Mouse (Mus musculus) ES-E14 (cell line): ENCODE data around the gene Samd1. TPM values are rescaled to one million over a fixed set of nuclear protein-coding genes. Genes with fewer than 3 reads are reported as not detected.
A peak's percentile ranks its signal among the peaks of the same experiment; 100 is the strongest.

Experiments used
- DNase-seq: peaks from one replicate; pipeline ENCODE4 v3.0.0-alpha.2; 2013; ENCODE audit warnings: low read depth, low spot score
- H3K27ac ChIP-seq: 2 replicates; pipeline ENCODE4 v1.5.1; 2012; ENCODE audit warnings: low read depth, mild to moderate bottlenecking, low read length, moderate library complexity, mixed read lengths; ENCODE audit not compliant: poor library complexity, insufficient read depth, severe bottlenecking
- H3K36me3 ChIP-seq: 2 replicates; pipeline ENCODE4 v1.6.1; 2012; ENCODE audit warnings: mild to moderate bottlenecking, low read length, moderate library complexity, mixed read lengths; ENCODE audit not compliant: control insufficient read depth, poor library complexity, insufficient read depth, severe bottlenecking
- H3K4me1 ChIP-seq, 2 experiments: fragments of 150-350 bp in 1 of 2; sonication (generic) in 1 of 2; 2 replicates each; pipeline ENCODE4 v1.6.1; 2012; ENCODE audit warnings: low read length in 2 of 2, mild to moderate bottlenecking in 1 of 2, mixed read lengths in 1 of 2; ENCODE audit not compliant: control insufficient read depth in 2 of 2, insufficient read depth in 2 of 2, poor library complexity in 1 of 2
- H3K4me3 ChIP-seq, 2 experiments: fragments of 150-350 bp in 1 of 2; sonication (generic) in 1 of 2; 2 replicates each; pipeline ENCODE4 v1.5.1; 2012; ENCODE audit warnings: low read length in 2 of 2, low read depth in 1 of 2, mild to moderate bottlenecking in 1 of 2, mixed read lengths in 1 of 2; ENCODE audit not compliant: insufficient read depth in 1 of 2, poor library complexity in 1 of 2, severe bottlenecking in 1 of 2
- H3K9ac ChIP-seq: 2 replicates; pipeline ENCODE4 v1.6.1; 2012; ENCODE audit warnings: low read depth, mild to moderate bottlenecking, low read length, mixed read lengths; ENCODE audit not compliant: poor library complexity, insufficient read depth, severe bottlenecking
- H3K9me3 ChIP-seq: fragments of 150-350 bp; sonication (generic); 2 replicates; pipeline ENCODE4 v1.6.1; 2012; ENCODE audit warnings: low read depth, mild to moderate bottlenecking, low read length; ENCODE audit not compliant: control insufficient read depth, insufficient read depth
- CHD2 ChIP-seq: IDR thresholded peaks from 2 replicates; pipeline ENCODE4 v1.6.1; 2014; ENCODE audit warnings: mild to moderate bottlenecking, low read depth, low read length, inconsistent platforms
- HCFC1 ChIP-seq: IDR thresholded peaks from 2 replicates; pipeline ENCODE4 v1.6.1; 2012; ENCODE audit warnings: low read length, inconsistent platforms, borderline replicate concordance; ENCODE audit not compliant: insufficient read depth
- MAFK ChIP-seq: IDR thresholded peaks from 2 replicates; pipeline ENCODE4 v1.6.1; 2014; ENCODE audit warnings: mild to moderate bottlenecking, low read depth, low read length, inconsistent platforms; ENCODE audit not compliant: insufficient read depth
- ZC3H11A ChIP-seq: IDR thresholded peaks from 2 replicates; pipeline ENCODE4 v1.6.1; 2012; ENCODE audit warnings: low read depth, mild to moderate bottlenecking, inconsistent platforms, low read length, borderline replicate concordance
- ZNF384 ChIP-seq: IDR thresholded peaks from 2 replicates; pipeline ENCODE4 v1.6.1; 2012; ENCODE audit warnings: low read depth, low read length, inconsistent platforms
- in situ Hi-C, 2 experiments: fragments of 600-800 bp; cut with MboI; formaldehyde crosslinking; loops; one replicate each; pipeline ENCODE4 v1.15.1; 2025; ENCODE audit warnings: low sequenced_read_pairs in 2 of 2, inconsistent platforms in 1 of 2; ENCODE audit not compliant: unreplicated experiment in 2 of 2
- total RNA-seq: library from RNA; depleted of rRNA; stranded (reverse); fragments of 300-350 nt; gene quantifications from 2 replicates; pipeline ENCODE4 v1.2.3, GENCODE M21; 2012

Samd1 gene
- total RNA-seq, 1 experiment = 125 TPM

GRCm38 (mm10) chr8:83956789-83957188 is 40.7 kb upstream of the Samd1 start:
- DNase-seq = no peak
- Histone ChIP-seq H3K4me1 (peaks cover 3 to 5% of the 10 kb centered on the region in 2 experiments; a peak in 2 of 4 replicates), H3K36me3 (peaks cover 2% of the 10 kb centered on the region; the same call in 1 of the 2 replicates), H3K27ac (no peak overlapping the region), H3K9me3 (no peaks in the 10 kb centered on the region), H3K9ac (peak overlapping the region; percentile 90; the same call in 1 of the 2 replicates), H3K4me3 (peak overlapping the region in 1 of 2 experiments; percentile 17; a peak in 1 of 4 replicates)
- in situ Hi-C loops = no loop called here
- TF ChIP-seq HCFC1 = no peak
- TF ChIP-seq MAFK = no peak
- no peak for TF ChIP-seq ZNF384
- no peak for TF ChIP-seq CHD2
- no peak for TF ChIP-seq ZC3H11A

GRCm38 (mm10) chr8:83964015-83964765 is 33.3 kb upstream of the Samd1 start:
- in situ Hi-C loops = no loop called here
- H3K36me3 ChIP-seq = peaks cover 19% of the 10 kb centered on the region
- no peak overlapping the region for H3K27ac ChIP-seq

GRCm38 (mm10) chr8:83967701-83968100 is 29.8 kb upstream of the Samd1 start:
- Histone ChIP-seq H3K9me3 (no peaks in the 10 kb centered on the region), H3K4me3 (no peak overlapping the region), H3K27ac (no peak overlapping the region), H3K36me3 (peaks cover 22% of the 10 kb centered on the region), H3K4me1 (peaks cover 0 to 4% of the 10 kb centered on the region in 2 experiments; a peak in 1 of 4 replicates), H3K9ac (no peak overlapping the region)
- DNase-seq = no peak
- in situ Hi-C loops = no loop called here
- TF ChIP-seq ZNF384 = no peak
- no peak for TF ChIP-seq HCFC1
- no peak for TF ChIP-seq CHD2
- no peak for TF ChIP-seq MAFK
- TF ChIP-seq ZC3H11A = no peak

More at GRCm38 (mm10) chr8:83964015-83964765, 33.3 kb upstream of the Samd1 start:
- DNase-seq = no peak
- no peak overlapping the region for H3K4me3 ChIP-seq
- H3K9me3 ChIP-seq = no peaks in the 10 kb centered on the region
- no peaks in the 10 kb centered on the region for H3K4me1 ChIP-seq
- TF ChIP-seq HCFC1 (no peak), ZC3H11A (no peak), ZNF384 (no peak), CHD2 (no peak), MAFK (no peak)
- H3K9ac ChIP-seq = no peak overlapping the region

GRCm38 (mm10) chr8:83971121-83971520 is 26.4 kb upstream of the Samd1 start:
- TF ChIP-seq CHD2 = no peak
- DNase-seq = no peak
- Histone ChIP-seq H3K27ac (no peak overlapping the region), H3K9me3 (no peaks in the 10 kb centered on the region), H3K4me3 (no peak overlapping the region), H3K36me3 (peaks cover 20% of the 10 kb centered on the region), H3K4me1 (peaks cover 2 to 10% of the 10 kb centered on the region in 2 experiments; a peak in 1 of 4 replicates), H3K9ac (no peak overlapping the region)
- in situ Hi-C loops = no loop called here

GRCm38 (mm10) chr8:83971661-83972060 is 25.8 kb upstream of the Samd1 start:
- H3K9me3 ChIP-seq = no peaks in the 10 kb centered on the region
- DNase-seq = no peak
- TF ChIP-seq MAFK (no peak), CHD2 (no peak), ZC3H11A (no peak), HCFC1 (no peak), ZNF384 (no peak)
- peaks cover 2 to 10% of the 10 kb centered on the region in 2 experiments; a peak in 1 of 4 replicates for H3K4me1 ChIP-seq
- in situ Hi-C loops = no loop called here
- H3K36me3 ChIP-seq = peaks cover 20% of the 10 kb centered on the region
- H3K9ac ChIP-seq = peak overlapping the region; percentile 66
- H3K27ac ChIP-seq = no peak overlapping the region
- peak overlapping the region; percentile 82 to 83; a peak in 3 of 4 replicates for H3K4me3 ChIP-seq
